Mouse (Mus musculus) MEL (cell line): ENCODE measurements around the gene Tanc1.

ENCODE experiments used
- BHLHE40 ChIP-seq: IDR thresholded peaks from 2 replicates; pipeline ENCODE4 v1.6.1; 2012; ENCODE audit warnings: low read depth, mild to moderate bottlenecking, inconsistent platforms, low read length, improper control_type of control experiment, borderline replicate concordance
- CTCF ChIP-seq, 3 experiments: IDR thresholded peaks in 2 of 3; conservative IDR thresholded peaks in 1 of 3; 2 replicates each; pipeline ENCODE4 v1.5.1; 2011 to 2012; ENCODE audit warnings: low read length in 3 of 3, low read depth in 2 of 3, mild to moderate bottlenecking in 2 of 3, improper control_type of control experiment in 1 of 3, inconsistent platforms in 1 of 3, mixed read lengths in 1 of 3, moderate library complexity in 1 of 3; ENCODE audit not compliant: control insufficient read depth in 1 of 3, insufficient read depth in 1 of 3, poor library complexity in 1 of 3, severe bottlenecking in 1 of 3
- EP300 ChIP-seq, 2 experiments: IDR thresholded peaks; 2 replicates each; pipeline ENCODE4 v1.6.1; 2011; ENCODE audit warnings: improper control_type of control experiment in 2 of 2, low read length in 2 of 2, low read depth in 1 of 2, mild to moderate bottlenecking in 1 of 2
- HCFC1 ChIP-seq: IDR thresholded peaks from 2 replicates; pipeline ENCODE4 v1.6.1; 2012; ENCODE audit warnings: low read depth, mild to moderate bottlenecking, inconsistent platforms, low read length, improper control_type of control experiment, moderate library complexity
- MAX ChIP-seq: IDR thresholded peaks from 2 replicates; pipeline ENCODE4 v1.6.1; 2011; ENCODE audit warnings: low read length, improper control_type of control experiment
- MAZ ChIP-seq: IDR thresholded peaks from 2 replicates; pipeline ENCODE4 v1.6.1; 2012; ENCODE audit warnings: low read depth, mild to moderate bottlenecking, inconsistent platforms, low read length, improper control_type of control experiment
- MEF2A ChIP-seq: IDR thresholded peaks from 2 replicates; pipeline ENCODE4 v1.6.1; 2014; ENCODE audit warnings: low read depth, mild to moderate bottlenecking, inconsistent platforms, low read length, improper control_type of control experiment; ENCODE audit not compliant: poor library complexity, insufficient replicate concordance, severe bottlenecking; ENCODE audit errors: extremely low read depth
- MYC ChIP-seq: IDR thresholded peaks from 2 replicates; pipeline ENCODE4 v1.6.1; 2011; ENCODE audit warnings: low read depth, mild to moderate bottlenecking, low read length, improper control_type of control experiment, moderate library complexity
- POLR2A ChIP-seq, 2 experiments: IDR thresholded peaks; 2 replicates each; pipeline ENCODE4 v1.6.1; 2011 to 2012; ENCODE audit warnings: low read length in 2 of 2, mild to moderate bottlenecking in 2 of 2, control low read depth in 1 of 2, improper control_type of control experiment in 1 of 2, low read depth in 1 of 2, moderate library complexity in 1 of 2; ENCODE audit not compliant: control insufficient read depth in 1 of 2, insufficient read depth in 1 of 2, poor library complexity in 1 of 2
- RAD21 ChIP-seq: IDR thresholded peaks from 2 replicates; pipeline ENCODE4 v1.6.1; 2011; ENCODE audit warnings: mild to moderate bottlenecking, low read depth, low read length, improper control_type of control experiment
- TAL1 ChIP-seq: IDR thresholded peaks from 2 replicates; pipeline ENCODE4 v1.6.1; 2012; ENCODE audit warnings: mild to moderate bottlenecking, inconsistent platforms, low read length, moderate library complexity, mixed read lengths
- TBP ChIP-seq: IDR thresholded peaks from 2 replicates; pipeline ENCODE4 v1.8.0; 2011; ENCODE audit warnings: low read depth, low read length, improper control_type of control experiment
- ZKSCAN1 ChIP-seq: IDR thresholded peaks from 2 replicates; pipeline ENCODE4 v1.6.1; 2012; ENCODE audit warnings: low read depth, mild to moderate bottlenecking, inconsistent platforms, low read length, improper control_type of control experiment, moderate library complexity

DNA sequence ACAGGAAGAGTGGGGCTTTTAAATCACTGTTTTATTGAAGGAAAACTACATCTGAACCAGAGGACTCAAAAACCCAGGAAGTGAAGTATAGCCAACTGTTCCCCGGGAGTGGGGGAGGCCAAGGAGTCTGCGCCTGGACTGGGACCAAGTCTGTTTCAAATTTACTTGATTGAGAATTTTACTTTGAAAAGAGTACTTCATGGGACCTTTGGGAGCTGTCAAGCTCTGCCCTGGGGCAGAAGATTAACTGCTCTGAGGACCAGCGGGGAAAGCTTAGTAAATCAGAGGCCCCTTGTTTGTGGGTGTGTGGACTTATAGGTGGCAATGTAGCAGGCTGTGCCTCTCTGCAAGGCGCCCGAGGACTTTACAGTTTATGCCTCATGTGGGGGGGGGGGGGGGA lies 49.1 kb upstream of the Tanc1 start:
- TF ChIP-seq MAX (no peak), TAL1 (no peak), ZKSCAN1 (no peak), HCFC1 (no peak), RAD21 (no peak), MYC (no peak), CTCF (IDR thresholded peaks at IDR 0.05 in 2 of 3, conservative IDR thresholded peaks at IDR 0.05 in 1 of 3; ENCODE audit: control insufficient read depth in 1 of 3, insufficient read depth in 1 of 3, low read depth in 2 of 3, low read length in 3 of 3, poor library complexity in 1 of 3, severe bottlenecking in 1 of 3) (no peak), POLR2A (IDR thresholded peaks at IDR 0.05; ENCODE audit: control insufficient read depth in 1 of 2, insufficient read depth in 1 of 2, low read depth in 1 of 2, low read length in 2 of 2, poor library complexity in 1 of 2) (no peak), EP300 (IDR thresholded peaks at IDR 0.05; ENCODE audit: low read depth in 1 of 2, low read length in 2 of 2) (no peak), MEF2A (no peak), TBP (no peak), MAZ (no peak), BHLHE40 (no peak)
